In the genomic region with DNA sequence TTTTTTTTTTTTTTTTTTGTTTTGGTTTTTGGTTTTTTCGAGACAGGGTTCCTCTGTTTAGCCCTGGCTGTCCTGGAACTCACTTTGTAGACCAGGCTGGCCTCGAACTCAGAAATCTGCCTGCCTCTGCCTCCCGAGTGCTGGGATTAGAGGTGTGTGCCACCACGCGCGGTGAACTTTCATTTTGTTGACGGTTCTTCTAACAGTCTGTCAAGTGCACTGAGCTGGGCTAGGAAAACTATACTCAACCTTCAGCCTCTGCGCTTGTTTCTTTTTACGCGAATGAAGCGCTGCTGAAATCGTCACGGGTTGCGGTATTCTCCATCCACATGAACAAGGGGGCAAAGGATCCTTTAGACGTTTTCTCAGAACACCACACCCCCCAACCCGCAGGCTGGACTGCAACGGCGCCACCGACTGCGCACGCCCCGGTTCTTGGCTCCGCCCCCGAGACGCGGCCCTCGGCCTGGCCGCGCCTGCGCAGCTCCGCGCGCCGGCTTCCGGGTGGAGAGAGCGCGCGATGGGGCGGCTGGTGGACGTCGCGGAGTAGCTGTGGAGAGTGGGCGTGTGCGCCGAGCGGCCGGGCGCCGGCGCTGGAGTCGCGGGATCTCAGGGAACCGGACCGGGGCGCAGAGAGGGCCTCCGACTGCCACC, we compare ENCODE assay signal across 8 mouse cellular contexts. TPM values are rescaled to one million over a fixed set of nuclear protein-coding genes. Genes with fewer than 3 reads are reported as not detected.
DNase-seq lines count a peak whose midpoint lies in the region; ATAC-seq and TF ChIP-seq lines count a peak whose summit lies in the region.

Gene Kctd13, plus strand, starts transcription at position 496 of the 654 bp plus-strand sequence.

- WGBS in heart, embryonic 12.5 days = 2% methylated on average over 56 of the region's 56 CpGs
- WGBS in kidney, postnatal 0 days = 2% methylated on average over 56 of the region's 56 CpGs
- 1% methylated on average over 56 of the region's 56 CpGs for WGBS in liver, embryonic 13.5 days (ENCODE audit: insufficient replicate concordance)
- 2% methylated on average over 56 of the region's 56 CpGs for WGBS in stomach, embryonic 16.5 days

- TF ChIP-seq POLR2A in brain, embryonic 14.5 days (IDR thresholded peaks at IDR 0.05; ENCODE audit: borderline replicate concordance, extremely low read depth, insufficient read depth, insufficient read length, poor library complexity, severe bottlenecking) = peak; percentile 90

- peaks cover 13% of the 10 kb centered on the region for H3K36me3 ChIP-seq in erythroblast, embryonic 14.5 days (ENCODE audit: control insufficient read depth)
- peaks cover 14% of the 10 kb centered on the region; the same call in 1 of the 2 replicates for H3K36me3 ChIP-seq in heart, embryonic 12.5 days
- H3K36me3 ChIP-seq in kidney, postnatal 0 days (ENCODE audit: insufficient read depth, low read length) = peaks cover 4% of the 10 kb centered on the region; the same call in 1 of the 2 replicates
- peaks cover 22% of the 10 kb centered on the region; the same call in 1 of the 2 replicates for H3K36me3 ChIP-seq in liver, embryonic 13.5 days
- no peaks in the 10 kb centered on the region for H3K36me3 ChIP-seq in stomach, embryonic 16.5 days (ENCODE audit: control insufficient read depth, insufficient read depth, low read length)

- H3K9me3 ChIP-seq in erythroblast, embryonic 14.5 days (ENCODE audit: control insufficient read depth, low read length) = no peaks in the 10 kb centered on the region
- H3K9me3 ChIP-seq in heart, embryonic 12.5 days (replicated peaks) = no peaks in the 10 kb centered on the region
- no peaks in the 10 kb centered on the region for H3K9me3 ChIP-seq in kidney, postnatal 0 days (replicated peaks; ENCODE audit: low read length)
- no peaks in the 10 kb centered on the region for H3K9me3 ChIP-seq in liver, embryonic 13.5 days (replicated peaks)
- H3K9me3 ChIP-seq in stomach, embryonic 16.5 days (replicated peaks; ENCODE audit: control insufficient read depth, low read length) = no peaks in the 10 kb centered on the region

- H3K4me3 ChIP-seq in erythroblast, embryonic 14.5 days (replicated peaks) = peak within 1 kb of the TSS; percentile 70
- peak within 1 kb of the TSS; percentile 91 for H3K4me3 ChIP-seq in heart, embryonic 12.5 days
- peak within 1 kb of the TSS; percentile 75 for H3K4me3 ChIP-seq in kidney, postnatal 0 days (replicated peaks; ENCODE audit: low read depth, low read length)
- peak within 1 kb of the TSS; percentile 90 for H3K4me3 ChIP-seq in liver, embryonic 13.5 days (replicated peaks)
- H3K4me3 ChIP-seq in stomach, embryonic 16.5 days (replicated peaks; ENCODE audit: low read length) = peak within 1 kb of the TSS; percentile 90

- peak; percentile 95 for DNase-seq in CD4-positive helper T cell, adult 2 months (ENCODE audit: low read depth, low spot score)
- DNase-seq in brain, embryonic 14.5 days (ENCODE audit: low read depth) = peak; percentile 95
- DNase-seq in kidney, postnatal 0 days (ENCODE audit: low spot score) = peak; percentile 95
- DNase-seq in liver, embryonic 13.5 days = peak; percentile 94
- DNase-seq in neural tube, embryonic 10.5 days (ENCODE audit: extremely low spot score, low spot score) = peak; percentile 90

- H3K4me2 ChIP-seq in heart, embryonic 12.5 days = peak within 1 kb of the TSS; percentile 93
- H3K4me2 ChIP-seq in kidney, postnatal 0 days (ENCODE audit: low read length) = peak within 1 kb of the TSS; percentile 94
- H3K4me2 ChIP-seq in liver, embryonic 13.5 days = peak within 1 kb of the TSS; percentile 100
- H3K4me2 ChIP-seq in stomach, embryonic 16.5 days (ENCODE audit: low read depth, low read length) = peak within 1 kb of the TSS; percentile 72

- peak within 1 kb of the TSS; percentile 79 for H3K27ac ChIP-seq in heart, embryonic 12.5 days (ENCODE audit: poor library complexity, severe bottlenecking)
- peak within 1 kb of the TSS; percentile 58; the same call in 1 of the 2 replicates for H3K27ac ChIP-seq in kidney, postnatal 0 days
- peak within 1 kb of the TSS; percentile 84 for H3K27ac ChIP-seq in liver, embryonic 13.5 days
- H3K27ac ChIP-seq in stomach, embryonic 16.5 days (ENCODE audit: low read length) = peak within 1 kb of the TSS; percentile 67

- ATAC-seq in heart, embryonic 12.5 days (ENCODE audit: insufficient number of reproducible peaks, low FRiP score) = peak; percentile 96
- ATAC-seq in kidney, postnatal 0 days (replicated peaks; ENCODE audit: low FRiP score, low read depth) = peak; percentile 92
- ATAC-seq in liver, embryonic 13.5 days (ENCODE audit: low read depth) = peak; percentile 95
- ATAC-seq in stomach, embryonic 16.5 days (ENCODE audit: insufficient read depth, low FRiP score) = peak; percentile 96

- H3K4me1 ChIP-seq in erythroblast, embryonic 14.5 days (ENCODE audit: control insufficient read depth) = peaks cover 59% of the 10 kb centered on the region
- H3K4me1 ChIP-seq in heart, embryonic 12.5 days (replicated peaks) = peaks cover 13% of the 10 kb centered on the region
- peaks cover 5% of the 10 kb centered on the region for H3K4me1 ChIP-seq in kidney, postnatal 0 days (replicated peaks; ENCODE audit: insufficient read depth, low read length)
- peaks cover 61% of the 10 kb centered on the region for H3K4me1 ChIP-seq in liver, embryonic 13.5 days (replicated peaks)
- H3K4me1 ChIP-seq in stomach, embryonic 16.5 days (ENCODE audit: control insufficient read depth, insufficient read depth, low read length) = peaks cover 8% of the 10 kb centered on the region; the same call in 1 of the 2 replicates

- TF ChIP-seq CTCF in brain, embryonic 14.5 days (IDR thresholded peaks at IDR 0.05; ENCODE audit: borderline replicate concordance, extremely low read depth, insufficient read depth, insufficient read length) = no peak
- TF ChIP-seq CTCF in kidney, postnatal 0 days (IDR thresholded peaks at IDR 0.05; ENCODE audit: low read depth) = no peak

- H3K9ac ChIP-seq in heart, embryonic 12.5 days = peak within 1 kb of the TSS; percentile 94
- H3K9ac ChIP-seq in kidney, postnatal 0 days (ENCODE audit: low read depth, low read length) = peak within 1 kb of the TSS; percentile 83
- H3K9ac ChIP-seq in liver, embryonic 13.5 days = peak within 1 kb of the TSS; percentile 96
- peak within 1 kb of the TSS; percentile 88 for H3K9ac ChIP-seq in stomach, embryonic 16.5 days (ENCODE audit: low read length)

- no peaks in the 10 kb centered on the region for H3K27me3 ChIP-seq in erythroblast, embryonic 14.5 days (ENCODE audit: control insufficient read depth)
- no peaks in the 10 kb centered on the region for H3K27me3 ChIP-seq in heart, embryonic 12.5 days (replicated peaks)
- H3K27me3 ChIP-seq in kidney, postnatal 0 days (ENCODE audit: insufficient read depth, low read length) = no peaks in the 10 kb centered on the region
- no peaks in the 10 kb centered on the region for H3K27me3 ChIP-seq in liver, embryonic 13.5 days
- H3K27me3 ChIP-seq in stomach, embryonic 16.5 days (ENCODE audit: control insufficient read depth, insufficient read depth, low read length) = no peaks in the 10 kb centered on the region

RNA-seq across cellular contexts. Expression of gene Kctd13, which starts in this region (rescaled TPM):
- 91.1 and 108 TPM in 2 replicates for polyA plus RNA-seq in brain, embryonic 14.5 days (2012; rRNA removed)
- 0.68 and 0.79 TPM in 2 replicates for polyA plus RNA-seq in erythroblast, embryonic 14.5 days (2012)
- 16.1 and 17.3 TPM in 2 replicates for polyA plus RNA-seq in heart, embryonic 12.5 days (2016; fragmentation: Nextera tagmentation; extraction: Ambion mirVana)
- polyA plus RNA-seq in kidney, postnatal 0 days (2015; fragmentation: Nextera tagmentation; extraction: Ambion mirVana) = 15.7 and 17.3 TPM in 2 replicates
- 6.2 and 6.9 TPM in 2 replicates for polyA plus RNA-seq in liver, embryonic 13.5 days (2015; fragmentation: Nextera tagmentation; extraction: Ambion mirVana)
- 11.3 and 12.8 TPM in 2 replicates for polyA plus RNA-seq in stomach, embryonic 16.5 days (2015; fragmentation: Nextera tagmentation; extraction: Ambion mirVana)

Comparison
In these comparisons a context has a peak if more than half of its experiments do, and no peak if none do; other contexts are left out.
1. Peak in every context shown above with its lines: DNase-seq, ATAC-seq, H3K4me3 ChIP-seq and H3K27ac ChIP-seq.